Mouse (Mus musculus) ES-Bruce4 (cell line): Measurements from ENCODE around the gene Cacna2d2.

Experiments used
- CTCF ChIP-seq: IDR thresholded peaks from one replicate; pipeline ENCODE4 v1.8.1; 2011; ENCODE audit warnings: low read depth, low read length
- POLR2A ChIP-seq: IDR thresholded peaks from one replicate; pipeline ENCODE4 v1.8.1; 2011; ENCODE audit warnings: low read length; ENCODE audit not compliant: insufficient read depth

DNA sequence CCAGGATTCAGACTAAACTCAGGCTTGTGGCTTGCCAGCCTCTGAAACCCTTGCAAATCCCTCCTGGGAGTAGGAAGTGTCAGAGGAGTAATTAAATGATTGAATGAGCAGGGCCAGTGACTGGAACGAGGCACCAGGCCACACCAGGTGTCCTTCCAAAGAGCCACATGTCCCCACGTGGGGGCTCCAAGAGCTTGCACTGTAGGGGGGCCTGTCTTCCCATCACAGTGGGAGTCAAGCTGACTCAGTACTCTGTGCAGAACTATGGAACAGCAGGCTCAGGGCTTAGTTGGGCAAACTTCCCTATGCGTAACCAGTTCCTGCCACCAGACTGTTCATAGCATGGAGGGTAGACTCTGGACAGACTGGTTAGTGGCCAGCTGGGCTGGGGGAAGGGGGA lies 15.0 kb upstream of the Cacna2d2 start:
- TF ChIP-seq CTCF (no peak), POLR2A (no peak)
